Mouse (Mus musculus): ENCODE measurements at regions not wholly inside any gene's neighbourhood (a gene's known extent, or its start where the extent isn't known, plus 50 kb on each side); places are given as distances from the start of the nearest gene placed in this dataset.

DNA sequence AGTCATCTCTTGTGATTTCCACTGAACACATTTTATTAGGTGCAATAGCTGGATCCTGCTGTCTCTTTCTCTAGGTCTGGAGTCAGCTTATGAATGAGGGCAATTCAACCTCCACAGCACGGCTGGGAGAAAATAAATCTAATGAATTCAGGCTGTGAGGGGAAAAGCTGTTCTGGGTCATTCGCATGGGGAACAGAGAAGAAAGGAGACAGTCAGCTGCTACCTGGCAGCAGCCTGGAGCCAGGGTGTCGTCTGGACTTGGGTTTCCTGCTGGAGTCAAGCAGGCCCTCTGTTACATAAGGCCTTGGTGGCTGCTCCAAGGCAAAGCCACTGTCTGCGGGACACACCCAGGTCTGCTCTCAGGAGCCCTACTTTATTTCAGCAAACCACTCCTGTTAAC lies 110.4 kb upstream of the Slc5a12 start:
- TF ChIP-seq GATA1 (IDR thresholded peaks at IDR 0.05; ENCODE audit: borderline replicate concordance, low read length) (no peak), POLR2AphosphoS5 (IDR thresholded peaks at IDR 0.05; ENCODE audit: insufficient replicate concordance, low read depth, low read length) (no peak), CTCF (IDR thresholded peaks at IDR 0.05; ENCODE audit: low read depth, low read length) (no peak), GATA2 (IDR thresholded peaks at IDR 0.05; ENCODE audit: borderline replicate concordance, low read depth, low read length) (no peak), TAL1 (conservative IDR thresholded peaks at IDR 0.05; ENCODE audit: low read depth, low read length) (no peak)
- no peak for DNase-seq (ENCODE audit: low spot score)
- Histone ChIP-seq H3K36me3 (replicated peaks) (no peaks in the 10 kb centered on the region), H3K4me3 (ENCODE audit: low read depth, low read length) (no peak overlapping the region), H3K9me3 (replicated peaks) (no peaks in the 10 kb centered on the region), H3K4me1 (ENCODE audit: insufficient read depth, low read depth, low read length) (no peaks in the 10 kb centered on the region), H3K27me3 (ENCODE audit: insufficient read depth, low read length) (no peaks in the 10 kb centered on the region)
- no peak for ATAC-seq (ENCODE audit: extremely low read depth, insufficient number of reproducible peaks, low FRiP score, poor library complexity, severe bottlenecking)

DNA sequence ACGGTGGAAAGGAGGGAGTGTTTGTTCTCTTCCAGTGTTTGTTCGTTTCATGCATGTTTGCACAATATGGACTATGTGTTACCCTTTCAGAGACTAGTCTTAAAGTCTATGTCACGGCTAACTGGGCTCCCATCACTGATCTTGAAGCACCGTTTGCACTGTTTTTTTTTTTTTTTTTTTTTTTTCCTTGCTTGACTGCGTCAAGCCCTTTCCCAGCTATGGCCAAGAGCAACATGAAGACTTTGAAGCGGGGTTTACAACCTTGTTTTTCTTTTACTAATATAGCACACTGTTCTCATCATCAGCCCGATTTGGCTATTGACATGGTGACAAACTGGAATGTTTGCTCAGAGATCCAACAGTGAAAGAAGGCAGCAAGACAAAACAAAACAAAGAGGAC lies 109.1 kb upstream of the Slc5a12 start:
- H3K36me3 ChIP-seq (replicated peaks), result no peaks in the 10 kb centered on the region

DNA sequence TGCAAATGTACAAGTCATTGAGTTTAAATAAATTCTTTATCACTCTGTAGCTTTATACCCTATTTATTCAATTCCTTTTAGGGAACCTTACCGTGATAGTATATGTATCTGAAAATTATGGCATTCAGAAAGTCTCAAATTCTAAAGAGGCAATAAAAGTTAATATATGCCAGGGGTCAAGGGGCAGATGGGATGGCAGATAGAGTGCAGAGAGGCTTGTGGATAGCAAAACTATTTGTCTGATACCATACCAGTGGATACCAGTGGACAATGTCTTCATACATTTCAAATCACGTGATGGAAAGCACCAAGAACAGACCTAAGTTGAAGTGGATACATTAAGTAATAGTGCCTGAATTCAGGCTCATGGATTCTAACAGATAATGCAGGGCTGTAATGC lies 95.3 kb upstream of the Slc5a12 start:
- DNase-seq (ENCODE audit: low spot score) (no peak), ATAC-seq (ENCODE audit: extremely low read depth, insufficient number of reproducible peaks, low FRiP score, poor library complexity, severe bottlenecking) (no peak)
- Histone ChIP-seq H3K4me3 (ENCODE audit: low read depth, low read length) (no peak overlapping the region), H3K27me3 (ENCODE audit: insufficient read depth, low read length) (no peaks in the 10 kb centered on the region), H3K36me3 (replicated peaks) (no peaks in the 10 kb centered on the region), H3K4me1 (ENCODE audit: insufficient read depth, low read depth, low read length) (no peaks in the 10 kb centered on the region), H3K9me3 (replicated peaks) (no peaks in the 10 kb centered on the region)
- TF ChIP-seq TAL1 (conservative IDR thresholded peaks at IDR 0.05; ENCODE audit: low read depth, low read length), result no peak
- TF ChIP-seq GATA1 (IDR thresholded peaks at IDR 0.05; ENCODE audit: borderline replicate concordance, low read length), result no peak
- TF ChIP-seq POLR2AphosphoS5 (IDR thresholded peaks at IDR 0.05; ENCODE audit: insufficient replicate concordance, low read depth, low read length), result no peak
- no peak for TF ChIP-seq CTCF (IDR thresholded peaks at IDR 0.05; ENCODE audit: low read depth, low read length)

More for the DNA sequence above, 109.1 kb upstream of the Slc5a12 start:
- Histone ChIP-seq H3K27me3 (ENCODE audit: insufficient read depth, low read length) (no peaks in the 10 kb centered on the region), H3K4me1 (ENCODE audit: insufficient read depth, low read depth, low read length) (no peaks in the 10 kb centered on the region), H3K4me3 (ENCODE audit: low read depth, low read length) (no peak overlapping the region), H3K9me3 (replicated peaks) (no peaks in the 10 kb centered on the region)
- no peak for TF ChIP-seq GATA2 (IDR thresholded peaks at IDR 0.05; ENCODE audit: borderline replicate concordance, low read depth, low read length)
- TF ChIP-seq CTCF (IDR thresholded peaks at IDR 0.05; ENCODE audit: low read depth, low read length), result no peak
- no peak for TF ChIP-seq GATA1 (IDR thresholded peaks at IDR 0.05; ENCODE audit: borderline replicate concordance, low read length)
- no peak for TF ChIP-seq POLR2AphosphoS5 (IDR thresholded peaks at IDR 0.05; ENCODE audit: insufficient replicate concordance, low read depth, low read length)
- TF ChIP-seq TAL1 (conservative IDR thresholded peaks at IDR 0.05; ENCODE audit: low read depth, low read length), result no peak
- ATAC-seq (ENCODE audit: extremely low read depth, insufficient number of reproducible peaks, low FRiP score, poor library complexity, severe bottlenecking) (no peak), DNase-seq (ENCODE audit: low spot score) (no peak)

DNA sequence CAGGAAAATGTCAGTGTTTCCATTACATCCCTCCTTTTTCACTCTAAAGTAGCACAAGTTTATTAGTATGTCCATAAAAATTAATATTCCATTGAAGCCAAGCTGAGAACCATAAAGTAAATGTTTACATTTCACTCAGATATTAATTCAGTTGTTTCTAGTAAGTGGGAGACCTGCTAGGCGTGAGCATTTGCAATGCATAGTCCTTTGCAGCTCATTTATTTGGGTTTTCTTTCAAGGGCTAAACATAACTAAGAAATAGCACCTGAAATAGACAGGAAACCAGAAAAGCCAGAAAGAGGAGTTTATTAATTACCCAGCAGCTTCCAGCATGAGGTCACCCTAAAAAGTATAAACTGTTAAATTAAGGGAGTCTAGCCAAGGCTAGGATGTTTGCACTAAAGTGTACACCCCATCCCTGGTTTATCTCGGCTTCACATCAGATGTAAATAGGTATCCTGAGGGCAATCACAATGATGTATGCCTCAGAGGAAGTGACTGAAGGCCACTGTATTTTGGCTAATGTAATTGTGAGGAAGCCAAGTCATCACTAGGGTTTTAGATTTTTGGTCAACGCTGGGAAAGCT lies 88.8 kb upstream of the Slc5a12 start:
- no peak for TF ChIP-seq GATA1 (IDR thresholded peaks at IDR 0.05; ENCODE audit: borderline replicate concordance, low read length)
- TF ChIP-seq TAL1 (conservative IDR thresholded peaks at IDR 0.05; ENCODE audit: low read depth, low read length), result no peak
- TF ChIP-seq GATA2 (IDR thresholded peaks at IDR 0.05; ENCODE audit: borderline replicate concordance, low read depth, low read length), result no peak
- TF ChIP-seq POLR2AphosphoS5 (IDR thresholded peaks at IDR 0.05; ENCODE audit: insufficient replicate concordance, low read depth, low read length), result no peak
- no peak for TF ChIP-seq CTCF (IDR thresholded peaks at IDR 0.05; ENCODE audit: low read depth, low read length)
- ATAC-seq (ENCODE audit: extremely low read depth, insufficient number of reproducible peaks, low FRiP score, poor library complexity, severe bottlenecking), result no peak

DNA sequence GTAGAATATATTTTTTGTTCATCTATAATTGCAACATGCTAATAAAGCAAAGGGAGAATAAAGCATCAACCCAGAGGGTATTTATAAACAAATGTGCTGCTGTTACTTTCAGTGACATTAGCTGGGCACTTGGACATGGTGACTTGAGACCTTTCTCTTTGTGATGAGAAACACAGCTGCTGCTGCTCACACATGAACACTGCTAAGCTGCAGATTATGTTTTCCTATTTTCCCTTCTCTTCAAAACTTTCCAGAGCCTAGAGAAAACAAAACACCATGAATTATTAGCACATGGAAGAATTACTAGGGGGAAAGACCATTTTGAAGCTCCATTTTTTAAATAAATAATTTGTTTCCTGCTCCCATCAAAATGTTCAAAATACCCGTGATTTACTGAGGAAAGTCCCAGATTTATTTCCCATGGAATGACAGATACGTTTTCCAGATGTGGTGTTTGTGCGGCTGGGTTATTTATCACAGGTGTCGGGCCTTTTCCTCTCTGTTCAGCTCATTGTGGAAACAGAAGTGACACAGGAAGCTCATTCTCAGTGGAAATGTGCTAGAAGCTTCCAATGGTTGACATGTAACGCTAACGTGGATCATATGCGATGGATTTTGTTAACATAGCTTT lies 73.8 kb upstream of the Slc5a12 start:
- H3K9me3 ChIP-seq (replicated peaks), result no peaks in the 10 kb centered on the region
- DNase-seq (ENCODE audit: low spot score) (no peak), ATAC-seq (ENCODE audit: extremely low read depth, insufficient number of reproducible peaks, low FRiP score, poor library complexity, severe bottlenecking) (no peak)
- no peaks in the 10 kb centered on the region for H3K27me3 ChIP-seq (ENCODE audit: insufficient read depth, low read length)
- no peaks in the 10 kb centered on the region for H3K36me3 ChIP-seq (replicated peaks)
- H3K4me3 ChIP-seq (ENCODE audit: low read depth, low read length), result no peak overlapping the region
- H3K4me1 ChIP-seq (ENCODE audit: insufficient read depth, low read depth, low read length), result no peaks in the 10 kb centered on the region
- TF ChIP-seq GATA2 (IDR thresholded peaks at IDR 0.05; ENCODE audit: borderline replicate concordance, low read depth, low read length), result no peak
- no peak for TF ChIP-seq GATA1 (IDR thresholded peaks at IDR 0.05; ENCODE audit: borderline replicate concordance, low read length)
- no peak for TF ChIP-seq TAL1 (conservative IDR thresholded peaks at IDR 0.05; ENCODE audit: low read depth, low read length)
- no peak for TF ChIP-seq POLR2AphosphoS5 (IDR thresholded peaks at IDR 0.05; ENCODE audit: insufficient replicate concordance, low read depth, low read length)
- no peak for TF ChIP-seq CTCF (IDR thresholded peaks at IDR 0.05; ENCODE audit: low read depth, low read length)

More for the DNA sequence above, 88.8 kb upstream of the Slc5a12 start:
- no peaks in the 10 kb centered on the region for H3K27me3 ChIP-seq (ENCODE audit: insufficient read depth, low read length)
- no peaks in the 10 kb centered on the region for H3K36me3 ChIP-seq (replicated peaks)
- H3K4me3 ChIP-seq (ENCODE audit: low read depth, low read length), result no peak overlapping the region
- H3K9me3 ChIP-seq (replicated peaks), result no peaks in the 10 kb centered on the region
- no peak for DNase-seq (ENCODE audit: low spot score)
- no peaks in the 10 kb centered on the region for H3K4me1 ChIP-seq (ENCODE audit: insufficient read depth, low read depth, low read length)

DNA sequence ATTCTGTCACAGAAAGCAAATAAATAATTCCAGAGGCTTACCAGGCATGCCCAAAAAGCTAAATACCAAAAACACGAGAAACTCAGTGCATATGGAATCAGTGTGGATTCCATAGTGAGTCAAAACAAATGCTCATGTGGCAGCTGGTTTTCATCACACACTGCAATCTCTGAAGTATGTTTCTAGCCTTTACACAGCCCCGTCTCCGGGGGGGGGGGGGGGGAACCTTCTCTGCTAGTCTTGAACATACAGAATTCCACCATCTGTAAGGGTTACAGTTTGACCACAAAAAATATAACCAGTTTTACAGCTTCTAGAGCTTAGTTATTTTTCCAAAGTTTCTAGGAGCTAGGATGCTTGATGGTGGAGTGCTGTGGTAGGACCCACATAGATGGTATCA lies 68.9 kb upstream of the Slc5a12 start:
- ATAC-seq (ENCODE audit: extremely low read depth, insufficient number of reproducible peaks, low FRiP score, poor library complexity, severe bottlenecking) (no peak), DNase-seq (ENCODE audit: low spot score) (no peak)
- no peak overlapping the region for H3K4me3 ChIP-seq (ENCODE audit: low read depth, low read length)
- no peaks in the 10 kb centered on the region for H3K36me3 ChIP-seq (replicated peaks)
- H3K27me3 ChIP-seq (ENCODE audit: insufficient read depth, low read length), result no peaks in the 10 kb centered on the region
- H3K9me3 ChIP-seq (replicated peaks), result no peaks in the 10 kb centered on the region
- no peak for TF ChIP-seq TAL1 (conservative IDR thresholded peaks at IDR 0.05; ENCODE audit: low read depth, low read length)
- no peak for TF ChIP-seq GATA1 (IDR thresholded peaks at IDR 0.05; ENCODE audit: borderline replicate concordance, low read length)
- TF ChIP-seq GATA2 (IDR thresholded peaks at IDR 0.05; ENCODE audit: borderline replicate concordance, low read depth, low read length), result no peak
- TF ChIP-seq POLR2AphosphoS5 (IDR thresholded peaks at IDR 0.05; ENCODE audit: insufficient replicate concordance, low read depth, low read length), result no peak
- TF ChIP-seq CTCF (IDR thresholded peaks at IDR 0.05; ENCODE audit: low read depth, low read length), result no peak
- no peaks in the 10 kb centered on the region for H3K4me1 ChIP-seq (ENCODE audit: insufficient read depth, low read depth, low read length)
